Mouse (Mus musculus) c-Kit-negative CD71-positive TER-119-positive erythroid progenitor cells, embryonic 14.5 days (primary cell): ENCODE measurements around the gene Katnb1.

Source experiments
- DNase-seq: peaks from one replicate; pipeline ENCODE4 v3.0.0-alpha.2; 2013; ENCODE audit warnings: low read depth, low spot score

Katnb1 gene

GRCm38 (mm10) chr8:95080381-95081341 is at the start of gene Katnb1:
Katnb1 (plus strand) TSS chr8:95081186.
- peak; percentile 99 for DNase-seq

- DNase-seq = no peak
Measured at GRCm38 (mm10) chr8:95037106-95037925, 43.7 kb upstream of the Katnb1 start.

GRCm38 (mm10) chr8:95041883-95042784 is 38.9 kb upstream of the Katnb1 start:
- DNase-seq = no peak

- DNase-seq = no peak
Measured at GRCm38 (mm10) chr8:95044811-95045210, 36.2 kb upstream of the Katnb1 start.

- DNase-seq = no peak
Measured at GRCm38 (mm10) chr8:95046982-95047381, 34.0 kb upstream of the Katnb1 start.

- DNase-seq = no peak
Measured at GRCm38 (mm10) chr8:95047884-95048680, 32.9 kb upstream of the Katnb1 start.

- no peak for DNase-seq
Measured at GRCm38 (mm10) chr8:95049636-95050035, 31.4 kb upstream of the Katnb1 start.

GRCm38 (mm10) chr8:95054438-95054837 is 26.5 kb upstream of the Katnb1 start:
- no peak for DNase-seq

- DNase-seq = no peak
Measured at GRCm38 (mm10) chr8:95054927-95055510, 26.0 kb upstream of the Katnb1 start, which contains the start of gene Drc7. Drc7 (plus strand) TSS chr8:95055103.

- no peak for DNase-seq
Measured at GRCm38 (mm10) chr8:95056414-95056813, 24.6 kb upstream of the Katnb1 start.

GRCm38 (mm10) chr8:95058661-95059060 is 22.3 kb upstream of the Katnb1 start:
- no peak for DNase-seq

GRCm38 (mm10) chr8:95059812-95060533 is 21.0 kb upstream of the Katnb1 start:
- no peak for DNase-seq

- no peak for DNase-seq
Measured at GRCm38 (mm10) chr8:95064531-95064930, 16.5 kb upstream of the Katnb1 start.

GRCm38 (mm10) chr8:95067582-95067981 is 13.4 kb upstream of the Katnb1 start:
- DNase-seq = peak; percentile 58

- DNase-seq = no peak
Measured at GRCm38 (mm10) chr8:95075504-95075903, 5.5 kb upstream of the Katnb1 start.

- DNase-seq = no peak
Measured at GRCm38 (mm10) chr8:95076151-95076550, 4.8 kb upstream of the Katnb1 start.

GRCm38 (mm10) chr8:95078055-95078454 is 2.9 kb upstream of the Katnb1 start:
- DNase-seq = no peak

GRCm38 (mm10) chr8:95079305-95079704 is 1.7 kb upstream of the Katnb1 start:
- no peak for DNase-seq

GRCm38 (mm10) chr8:95081650-95082049 is 664 bp downstream of the Katnb1 start:
- DNase-seq = peak; percentile 53
